Mouse (Mus musculus): ENCODE results near the gene Gskip. TPM values are rescaled to one million over a fixed set of nuclear protein-coding genes. Genes with fewer than 3 reads are reported as not detected.

The Gskip gene
- polyA plus RNA-seq, 1 experiment: 17.4 TPM

GRCm38 (mm10) chr12:105689435-105689834, 4.8 kb downstream of the Gskip start:
- H3K4me3 ChIP-seq: no peak overlapping the region
- H3ac ChIP-seq (ENCODE audit: control insufficient read depth, insufficient read length): no peak overlapping the region
- no peaks in the 10 kb centered on the region for H3K27me3 ChIP-seq (ENCODE audit: control insufficient read depth, insufficient read depth, insufficient read length)
- no peak overlapping the region for H3K4me2 ChIP-seq (ENCODE audit: low read depth)
- H3K79me2 ChIP-seq (ENCODE audit: control insufficient read depth, insufficient read depth): peaks cover 28% of the 10 kb centered on the region
- no peaks in the 10 kb centered on the region for H3K36me3 ChIP-seq (ENCODE audit: control insufficient read depth, insufficient read depth)
- TF ChIP-seq TCF3 (IDR thresholded peaks at IDR 0.05; ENCODE audit: insufficient read length, low read depth): no peak
- TF ChIP-seq USF1 (IDR thresholded peaks at IDR 0.05; ENCODE audit: low read depth): no peak
- TF ChIP-seq REST (IDR thresholded peaks at IDR 0.05; ENCODE audit: insufficient read depth, insufficient read length): no peak
- no peak for TF ChIP-seq CEBPB (IDR thresholded peaks at IDR 0.05; ENCODE audit: insufficient read depth, poor library complexity, severe bottlenecking)
- TF ChIP-seq E2F4 (IDR thresholded peaks at IDR 0.05; ENCODE audit: insufficient read depth): no peak
- no peak for TF ChIP-seq MAX (IDR thresholded peaks at IDR 0.05; ENCODE audit: low read depth)
- no peak for TF ChIP-seq POLR2AphosphoS2 (IDR thresholded peaks at IDR 0.05; ENCODE audit: insufficient read length, low read depth)
- TF ChIP-seq MYOG (IDR thresholded peaks at IDR 0.05; ENCODE audit: control insufficient read depth in 1 of 3, insufficient read depth in 1 of 3, insufficient read length in 2 of 3, low read depth in 2 of 3): no peak
- no peak for TF ChIP-seq TCF12 (IDR thresholded peaks at IDR 0.05; ENCODE audit: insufficient read depth, poor library complexity, severe bottlenecking)

DNA sequence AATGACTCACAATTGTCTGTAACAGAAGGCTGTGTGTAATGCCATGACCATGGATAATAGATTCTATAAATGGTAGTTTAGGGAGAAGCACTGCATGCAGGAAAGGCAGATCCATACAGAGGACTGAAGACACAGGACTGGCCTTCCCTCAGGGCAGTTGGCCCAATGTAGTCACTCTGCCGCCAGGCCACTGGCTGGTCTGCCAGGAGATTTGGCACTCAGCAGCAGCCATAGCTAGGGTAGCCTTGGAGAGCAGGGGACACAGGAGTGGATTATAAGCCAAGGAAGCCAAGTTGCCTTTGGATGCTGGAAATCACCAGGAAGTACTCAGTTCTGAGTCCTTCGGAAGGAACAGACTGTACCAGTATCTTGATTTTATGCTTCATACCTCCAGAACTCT, 9.4 kb downstream of the Gskip start:
- H3ac ChIP-seq (ENCODE audit: control insufficient read depth, insufficient read length): no peak overlapping the region
- no peaks in the 10 kb centered on the region for H3K36me3 ChIP-seq (ENCODE audit: control insufficient read depth, insufficient read depth)
- H3K4me2 ChIP-seq (ENCODE audit: low read depth): no peak overlapping the region
- no peaks in the 10 kb centered on the region for H3K27me3 ChIP-seq (ENCODE audit: control insufficient read depth, insufficient read depth, insufficient read length)
- TF ChIP-seq REST (IDR thresholded peaks at IDR 0.05; ENCODE audit: insufficient read depth, insufficient read length) (no peak), TCF12 (IDR thresholded peaks at IDR 0.05; ENCODE audit: insufficient read depth, poor library complexity, severe bottlenecking) (no peak)
- peaks cover 3% of the 10 kb centered on the region for H3K79me2 ChIP-seq (ENCODE audit: control insufficient read depth, insufficient read depth)
- H3K4me3 ChIP-seq: no peak overlapping the region

DNA sequence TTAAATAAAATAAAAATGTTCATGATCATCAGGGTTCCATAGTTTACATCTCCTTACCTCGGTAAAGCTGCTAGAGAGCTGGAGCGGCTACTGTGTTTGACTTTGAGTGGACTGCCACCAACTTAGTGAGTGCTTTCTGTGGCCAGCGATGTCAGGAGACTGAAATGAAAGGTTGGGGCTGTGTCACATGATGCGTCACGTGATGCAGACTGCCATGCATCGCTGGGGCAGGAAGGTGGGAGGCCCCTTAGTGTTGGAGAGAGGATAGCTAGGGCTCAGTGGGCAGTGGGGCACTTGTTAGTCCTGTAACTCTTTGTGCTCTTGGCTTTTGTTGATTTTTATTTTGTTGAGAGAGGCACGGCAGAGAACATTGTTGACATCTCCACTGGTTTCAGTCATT, 11.2 kb downstream of the Gskip start:
- no peak overlapping the region for H3K4me2 ChIP-seq (ENCODE audit: low read depth)
- peaks cover 3% of the 10 kb centered on the region for H3K79me2 ChIP-seq (ENCODE audit: control insufficient read depth, insufficient read depth)
- H3K36me3 ChIP-seq (ENCODE audit: control insufficient read depth, insufficient read depth): no peaks in the 10 kb centered on the region
- H3K4me3 ChIP-seq: no peak overlapping the region
- H3K27me3 ChIP-seq (ENCODE audit: control insufficient read depth, insufficient read depth, insufficient read length): no peaks in the 10 kb centered on the region
- no peak overlapping the region for H3ac ChIP-seq (ENCODE audit: control insufficient read depth, insufficient read length)
- TF ChIP-seq TCF3 (IDR thresholded peaks at IDR 0.05; ENCODE audit: insufficient read length, low read depth) (no peak), POLR2A (IDR thresholded peaks at IDR 0.05; ENCODE audit: insufficient read length, low read depth) (no peak), CEBPB (IDR thresholded peaks at IDR 0.05; ENCODE audit: insufficient read depth, poor library complexity, severe bottlenecking) (no peak), MYOD1 (IDR thresholded peaks at IDR 0.05; ENCODE audit: control insufficient read depth in 1 of 3, insufficient read length in 2 of 3, low read depth in 2 of 3) (no peak), REST (IDR thresholded peaks at IDR 0.05; ENCODE audit: insufficient read depth, insufficient read length) (no peak), TCF12 (IDR thresholded peaks at IDR 0.05; ENCODE audit: insufficient read depth, poor library complexity, severe bottlenecking) (no peak), POLR2AphosphoS2 (IDR thresholded peaks at IDR 0.05; ENCODE audit: insufficient read length, low read depth) (no peak), SRF (IDR thresholded peaks at IDR 0.05; ENCODE audit: control insufficient read depth, insufficient read length, low read depth) (no peak), MAX (IDR thresholded peaks at IDR 0.05; ENCODE audit: low read depth) (no peak), USF1 (IDR thresholded peaks at IDR 0.05; ENCODE audit: low read depth) (no peak), E2F4 (IDR thresholded peaks at IDR 0.05; ENCODE audit: insufficient read depth) (no peak), MYOG (IDR thresholded peaks at IDR 0.05; ENCODE audit: control insufficient read depth in 1 of 3, insufficient read depth in 1 of 3, insufficient read length in 2 of 3, low read depth in 2 of 3) (no peak)

DNA sequence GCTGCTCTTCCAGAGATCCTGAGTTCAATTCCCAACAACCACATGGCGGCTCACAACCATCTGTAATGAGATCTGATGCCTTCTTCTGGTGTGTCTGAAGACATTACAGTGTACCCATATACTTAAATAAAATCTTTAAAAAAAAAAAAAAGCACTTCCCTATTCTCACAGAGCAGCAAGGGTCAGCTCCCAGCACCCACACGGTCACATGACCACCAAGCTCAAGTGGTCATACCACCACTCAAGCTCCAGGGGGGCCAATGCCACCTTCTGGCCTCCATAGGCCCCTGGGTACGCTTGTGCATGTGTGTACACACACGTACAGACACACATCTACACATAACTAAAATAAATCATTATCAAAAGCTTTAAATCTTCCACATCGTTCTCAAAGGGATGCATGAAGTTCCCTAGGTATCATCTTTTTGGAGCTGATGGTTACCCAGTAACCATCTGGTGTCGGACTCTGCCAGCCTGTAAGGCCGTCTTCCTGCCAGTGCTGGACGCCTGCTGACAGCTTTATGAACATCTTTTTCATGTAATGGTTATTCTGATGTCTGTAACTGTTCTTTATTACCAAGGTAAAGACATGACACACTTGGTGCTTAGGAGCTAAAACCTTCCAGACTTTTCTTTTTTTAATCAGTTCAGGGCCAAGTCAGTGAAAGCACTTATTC, 12.6 kb downstream of the Gskip start:
- Histone ChIP-seq H3K36me3 (ENCODE audit: control insufficient read depth, insufficient read depth) (no peaks in the 10 kb centered on the region), H3K4me3 (no peak overlapping the region), H3K4me2 (ENCODE audit: low read depth) (no peak overlapping the region), H3ac (ENCODE audit: control insufficient read depth, insufficient read length) (no peak overlapping the region), H3K27me3 (ENCODE audit: control insufficient read depth, insufficient read depth, insufficient read length) (no peaks in the 10 kb centered on the region), H3K79me2 (ENCODE audit: control insufficient read depth, insufficient read depth) (peaks cover 3% of the 10 kb centered on the region)
- TF ChIP-seq TCF12 (IDR thresholded peaks at IDR 0.05; ENCODE audit: insufficient read depth, poor library complexity, severe bottlenecking) (no peak), USF1 (IDR thresholded peaks at IDR 0.05; ENCODE audit: low read depth) (no peak), POLR2AphosphoS2 (IDR thresholded peaks at IDR 0.05; ENCODE audit: insufficient read length, low read depth) (no peak), MAX (IDR thresholded peaks at IDR 0.05; ENCODE audit: low read depth) (no peak), MYOD1 (IDR thresholded peaks at IDR 0.05; ENCODE audit: control insufficient read depth in 1 of 3, insufficient read length in 2 of 3, low read depth in 2 of 3) (no peak), MYOG (IDR thresholded peaks at IDR 0.05; ENCODE audit: control insufficient read depth in 1 of 3, insufficient read depth in 1 of 3, insufficient read length in 2 of 3, low read depth in 2 of 3) (no peak), POLR2A (IDR thresholded peaks at IDR 0.05; ENCODE audit: insufficient read length, low read depth) (no peak), TCF3 (IDR thresholded peaks at IDR 0.05; ENCODE audit: insufficient read length, low read depth) (no peak)

DNA sequence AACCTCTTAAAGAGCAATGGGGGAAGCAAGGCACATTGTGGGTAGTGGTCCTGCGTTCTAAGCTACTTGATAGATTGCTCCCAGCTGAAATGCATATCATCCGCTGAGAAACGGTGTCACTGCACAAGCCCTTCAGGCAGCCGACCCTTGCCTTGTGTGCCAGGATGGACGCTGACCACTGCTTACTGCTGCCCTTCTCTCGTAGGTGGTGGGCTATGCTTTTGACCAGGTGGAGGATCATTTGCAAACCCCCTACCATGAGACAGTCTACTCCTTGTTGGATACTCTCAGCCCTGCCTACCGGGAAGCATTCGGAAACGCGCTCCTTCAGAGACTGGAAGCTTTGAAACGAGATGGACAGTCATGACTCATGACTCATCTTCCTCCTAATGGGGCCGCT, 15.8 kb downstream of the Gskip start:
- H3K4me2 ChIP-seq (ENCODE audit: low read depth): no peak overlapping the region
- H3K27me3 ChIP-seq (ENCODE audit: control insufficient read depth, insufficient read depth, insufficient read length): no peaks in the 10 kb centered on the region
- no peak for TF ChIP-seq TCF3 (IDR thresholded peaks at IDR 0.05; ENCODE audit: insufficient read length, low read depth)
- no peak for TF ChIP-seq POLR2AphosphoS2 (IDR thresholded peaks at IDR 0.05; ENCODE audit: insufficient read length, low read depth)
- no peak for TF ChIP-seq USF1 (IDR thresholded peaks at IDR 0.05; ENCODE audit: low read depth)

More for the DNA sequence above, 15.8 kb downstream of the Gskip start:
- H3ac ChIP-seq (ENCODE audit: control insufficient read depth, insufficient read length): no peak overlapping the region
- H3K79me2 ChIP-seq (ENCODE audit: control insufficient read depth, insufficient read depth): peaks cover under 1% of the 10 kb centered on the region
- no peaks in the 10 kb centered on the region for H3K36me3 ChIP-seq (ENCODE audit: control insufficient read depth, insufficient read depth)
- H3K4me3 ChIP-seq: no peak overlapping the region

Measured in myocyte (in vitro differentiated cells).